Mouse (Mus musculus) lung, adult 2 months (tissue): ENCODE results near the gene Ugt2b5.
"Not testable (repeated sequence)": the region's sequence is repeated elsewhere in the genome, so short reads cannot be mapped to it uniquely, and the experiment has no call there.

Experiments
- CTCF ChIP-seq: fragments of 200-500 bp; IDR thresholded peaks from 2 replicates; pipeline ENCODE4 v1.5.1; 2011; ENCODE audit warnings: mild to moderate bottlenecking, low read length, control low read depth; ENCODE audit not compliant: insufficient read depth
- POLR2A ChIP-seq: fragments of 200-500 bp; IDR thresholded peaks from 2 replicates; pipeline ENCODE4 v1.6.1; 2011; ENCODE audit warnings: low read depth, mild to moderate bottlenecking, control low read depth, low read length, borderline replicate concordance; ENCODE audit errors: extremely low read depth

- TF ChIP-seq CTCF, POLR2A: not testable (repeated sequence)
Observed at GRCm38 (mm10) chr5:87175780-87176179, 35.7 kb upstream of the Ugt2b5 start.
